Mouse (Mus musculus) intestine, postnatal 0 days (tissue): ENCODE data around the gene Mindy4. TPM values are rescaled to one million over a fixed set of nuclear protein-coding genes. Genes with fewer than 3 reads are reported as not detected.

Experiments used
- ATAC-seq: fragments of 200-750 bp; cut with Nextera tagmentation; 2 replicates; pipeline ENCODE4 v1.8.0; 2017; ENCODE audit warnings: mild to moderate bottlenecking, moderate TSS enrichment, moderate library complexity
- H3K27ac ChIP-seq: fragments of 300-500 bp; sonication (generic); 2 replicates; pipeline ENCODE4 v1.5.1; 2014; ENCODE audit warnings: mild to moderate bottlenecking, low read depth, low read length, moderate library complexity
- H3K27me3 ChIP-seq: fragments of 300-500 bp; sonication (generic); replicated peaks from 2 replicates; pipeline ENCODE4 v1.6.1; 2014; ENCODE audit warnings: low read length, mixed read lengths; ENCODE audit not compliant: control insufficient read depth, insufficient read depth
- H3K36me3 ChIP-seq: fragments of 300-500 bp; sonication (generic); 2 replicates; pipeline ENCODE4 v1.6.1; 2014; ENCODE audit warnings: mild to moderate bottlenecking, moderate library complexity; ENCODE audit not compliant: control insufficient read depth, insufficient read depth
- H3K4me1 ChIP-seq: fragments of 300-500 bp; sonication (generic); replicated peaks from 2 replicates; pipeline ENCODE4 v1.6.1; 2014; ENCODE audit warnings: antibody characterized with exemption, low read length, mixed read lengths; ENCODE audit not compliant: control insufficient read depth, insufficient read depth
- H3K4me2 ChIP-seq: fragments of 300-500 bp; sonication (generic); replicated peaks from 2 replicates; pipeline ENCODE4 v1.6.1; 2014; ENCODE audit warnings: low read depth, mild to moderate bottlenecking, moderate library complexity
- H3K4me3 ChIP-seq: fragments of 300-500 bp; sonication (generic); 2 replicates; pipeline ENCODE4 v1.5.1; 2014; ENCODE audit warnings: low read depth, low read length
- H3K9ac ChIP-seq: fragments of 300-500 bp; sonication (generic); 2 replicates; pipeline ENCODE4 v1.6.1; 2014; ENCODE audit warnings: mild to moderate bottlenecking, low read depth, low read length
- H3K9me3 ChIP-seq: fragments of 300-500 bp; sonication (generic); 2 replicates; pipeline ENCODE4 v1.6.1; 2016; ENCODE audit warnings: mixed run types; ENCODE audit not compliant: control insufficient read depth
- CTCF ChIP-seq: sonication (generic); IDR thresholded peaks from 2 replicates; pipeline ENCODE4 v1.5.1; 2016; ENCODE audit warnings: low read depth, mild to moderate bottlenecking, control low read depth, antibody characterized with exemption, moderate library complexity
- WGBS: fragments of 180-500 bp; shearing (Covaris S2); extraction: QIAGEN DNeasy Blood & Tissue Kit; methylation state at CpG from one replicate; pipeline ENCODE4 v1.1.7; 2014; 5-methylcytosine and 5-hydroxymethylcytosine counted together
- polyA plus RNA-seq: library from polyadenylated mRNA; unstranded; fragments of >200 nt; fragmentation: Nextera tagmentation; extraction: Ambion mirVana; gene quantifications from 2 replicates; pipeline ENCODE4 v1.2.1, GENCODE M21; 2015

Mindy4 gene
- polyA plus RNA-seq, 1 experiment from 2014 or later, result 2.1 TPM

- Histone ChIP-seq H3K36me3 (no peaks in the 10 kb centered on the region; the same call in 1 of the 2 replicates), H3K27ac (no peak overlapping the region), H3K4me3 (no peak overlapping the region), H3K4me2 (no peak overlapping the region), H3K9me3 (no peaks in the 10 kb centered on the region), H3K4me1 (no peaks in the 10 kb centered on the region), H3K9ac (no peak overlapping the region), H3K27me3 (no peaks in the 10 kb centered on the region)
- ATAC-seq, result 0 out of 2 replicates have a peak, but pooled peaks have one; percentile 44
- no peak for TF ChIP-seq CTCF
- WGBS, result 50% methylated on average over 8 of the region's 8 CpGs
These were observed 111.4 kb downstream of the Mindy4 start for GRCm38 (mm10) chr6:55314628-55315027.

- Histone ChIP-seq H3K4me1 (no peaks in the 10 kb centered on the region; the same call in none of the 2 replicates), H3K9ac (no peak overlapping the region), H3K27ac (no peak overlapping the region), H3K9me3 (no peaks in the 10 kb centered on the region), H3K4me2 (no peak overlapping the region), H3K4me3 (no peak overlapping the region), H3K36me3 (no peaks in the 10 kb centered on the region), H3K27me3 (no peaks in the 10 kb centered on the region)
- no peak for TF ChIP-seq CTCF
- ATAC-seq, result no peak
- 94% methylated on average over 3 of the region's 3 CpGs for WGBS
These were observed 115.4 kb downstream of the Mindy4 start for GRCm38 (mm10) chr6:55318597-55318996.

DNA sequence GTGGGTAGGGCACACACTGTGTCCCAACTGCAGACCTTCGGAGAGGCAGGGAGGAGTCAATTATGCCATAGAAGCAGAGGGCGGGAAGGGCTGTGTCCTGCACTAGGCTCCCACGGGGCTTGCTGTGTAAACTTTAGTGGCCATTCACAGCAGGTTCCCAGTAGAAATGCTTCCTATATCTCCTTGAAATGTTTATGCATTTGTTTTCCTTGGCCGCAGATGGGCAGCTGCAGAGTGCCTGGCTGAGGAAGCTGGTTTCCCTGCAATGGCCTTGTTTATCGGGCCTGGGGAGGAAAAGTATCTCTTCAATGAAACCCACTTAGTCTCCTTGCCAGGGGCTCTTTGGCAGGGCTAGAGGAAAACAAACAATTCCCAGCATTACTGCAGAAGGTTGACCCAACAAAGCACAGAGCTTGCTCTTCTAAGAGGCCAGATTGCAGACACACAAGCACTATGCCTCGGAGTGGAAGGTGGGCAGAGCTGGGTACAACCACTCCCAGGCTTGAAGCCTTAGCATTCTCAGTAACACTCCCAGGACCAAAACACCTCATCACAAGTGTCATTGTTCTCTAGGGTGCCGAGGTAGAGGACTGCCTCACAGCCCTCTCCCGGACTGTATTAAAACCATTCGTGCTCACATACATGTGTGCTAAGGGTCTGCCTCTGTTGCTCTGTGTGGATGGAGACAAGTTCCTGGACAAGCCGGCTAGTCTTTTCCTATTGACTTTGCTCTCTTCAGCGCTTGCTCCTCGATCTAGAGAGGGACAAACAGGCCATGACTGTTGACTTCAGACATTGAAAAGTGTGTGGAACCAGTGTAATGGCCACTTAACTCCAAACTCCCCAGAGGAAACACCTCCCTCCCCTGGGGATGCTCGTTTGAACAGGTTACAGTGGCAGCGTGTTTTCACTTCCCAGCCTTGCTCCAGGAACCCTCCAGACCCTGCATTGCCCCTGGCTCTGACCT is 116.7 kb downstream of the Mindy4 start:
- 66% methylated on average over 14 of the region's 14 CpGs for WGBS
- H3K27ac ChIP-seq, result no peak overlapping the region
- H3K9me3 ChIP-seq, result no peaks in the 10 kb centered on the region
- H3K27me3 ChIP-seq, result no peaks in the 10 kb centered on the region
- no peaks in the 10 kb centered on the region for H3K36me3 ChIP-seq
- no peak overlapping the region for H3K9ac ChIP-seq
- no peak overlapping the region for H3K4me3 ChIP-seq
- no peak for ATAC-seq
- H3K4me2 ChIP-seq, result no peak overlapping the region
- peaks cover 6% of the 10 kb centered on the region for H3K4me1 ChIP-seq
- no peak for TF ChIP-seq CTCF

GRCm38 (mm10) chr6:55320894-55321293 is 117.7 kb downstream of the Mindy4 start:
- no peak for TF ChIP-seq CTCF
- 68% methylated on average over 4 of the region's 4 CpGs for WGBS
- Histone ChIP-seq H3K4me1 (peaks cover 7% of the 10 kb centered on the region), H3K36me3 (no peaks in the 10 kb centered on the region), H3K9ac (no peak overlapping the region), H3K27me3 (no peaks in the 10 kb centered on the region), H3K9me3 (no peaks in the 10 kb centered on the region), H3K27ac (no peak overlapping the region), H3K4me3 (no peak overlapping the region), H3K4me2 (no peak overlapping the region)
- ATAC-seq, result no peak

DNA sequence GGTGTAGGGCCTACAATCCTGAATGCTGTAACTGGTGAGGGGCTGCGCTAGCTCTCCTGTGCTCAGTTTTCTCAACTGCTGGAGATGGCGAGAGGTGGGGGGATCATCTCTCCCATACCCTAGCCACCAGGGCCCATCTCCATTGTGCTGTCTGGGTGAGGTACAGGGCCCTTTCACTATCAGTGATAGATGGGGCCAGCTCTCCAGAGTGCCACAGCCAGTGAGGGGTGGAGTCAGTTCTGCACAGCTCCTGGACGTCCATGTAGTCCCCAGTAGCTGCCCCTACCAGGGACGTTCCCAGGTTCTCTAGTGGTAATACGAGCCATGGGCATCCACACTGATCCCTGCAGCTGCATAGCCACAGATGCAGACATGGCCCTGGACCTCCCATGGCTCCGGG is 118.3 kb downstream of the Mindy4 start:
- Histone ChIP-seq H3K9ac (no peak overlapping the region), H3K9me3 (no peaks in the 10 kb centered on the region), H3K4me3 (no peak overlapping the region), H3K4me2 (no peak overlapping the region), H3K4me1 (peaks cover 7% of the 10 kb centered on the region), H3K27ac (no peak overlapping the region), H3K36me3 (no peaks in the 10 kb centered on the region), H3K27me3 (no peaks in the 10 kb centered on the region)
- WGBS, result 70% methylated on average over 6 of the region's 6 CpGs
- ATAC-seq, result no peak
- no peak for TF ChIP-seq CTCF

- Histone ChIP-seq H3K27ac (no peak overlapping the region), H3K9me3 (no peaks in the 10 kb centered on the region), H3K4me3 (no peak overlapping the region), H3K27me3 (no peaks in the 10 kb centered on the region), H3K4me2 (no peak overlapping the region), H3K4me1 (peaks cover 16% of the 10 kb centered on the region), H3K36me3 (no peaks in the 10 kb centered on the region), H3K9ac (no peak overlapping the region)
- TF ChIP-seq CTCF, result no peak
- no peak for ATAC-seq
- WGBS, result 79% methylated on average over 2 of the region's 2 CpGs
These were observed 119.8 kb downstream of the Mindy4 start for GRCm38 (mm10) chr6:55322980-55323379.
